Mouse (Mus musculus) heart, postnatal 25 days (tissue): ENCODE results near the gene Kank3. TPM values are rescaled to one million over a fixed set of nuclear protein-coding genes. Genes with fewer than 3 reads are reported as not detected.
A peak's percentile ranks its signal among the peaks of the same experiment; 100 is the strongest.

ENCODE experiments used
- DNase-seq: peaks from one replicate; pipeline ENCODE4 v3.0.0; 2022; ENCODE audit warnings: low spot score
- intact Hi-C: fragments of 180-260 bp; cut with DNase I; formaldehyde crosslinking; loops from one replicate; pipeline ENCODE4 v1.15.1; 2025
- total RNA-seq, 2 experiments: library from RNA; stranded (reverse); gene quantifications; 2 replicates each; pipeline ENCODE4 v1.2.3; 2021

Gene Kank3
- total RNA-seq, 2 experiments from 2014 or later: 55.0 to 69.3 TPM

- DNase-seq: peak; percentile 82
- intact Hi-C loops: no loop called here
Observed at GRCm38 (mm10) chr17:33842966-33843795, 32.9 kb downstream of the Kank3 start, which contains the start of gene Cd320. Gene Cd320, plus strand, starts transcription at chr17:33843091.

GRCm38 (mm10) chr17:33844196-33844595 is 33.9 kb downstream of the Kank3 start:
- intact Hi-C loops: no loop called here
- DNase-seq: no peak

GRCm38 (mm10) chr17:33848139-33848538 is 37.8 kb downstream of the Kank3 start:
- no peak for DNase-seq
- intact Hi-C loops: no loop called here

- intact Hi-C loops: no loop called here
- no peak for DNase-seq
Observed at GRCm38 (mm10) chr17:33851331-33851730, 41.0 kb downstream of the Kank3 start.

- intact Hi-C loops: no loop called here
- no peak for DNase-seq
Observed at GRCm38 (mm10) chr17:33857816-33858215, 47.5 kb downstream of the Kank3 start.

GRCm38 (mm10) chr17:33865330-33866030 is 55.2 kb downstream of the Kank3 start:
- intact Hi-C loops: no loop called here
- DNase-seq: no peak

Other genes with a start within 250 kb of the Kank3 start
- gene Zfp414, start 181.4 kb upstream of the Kank3 start, total RNA-seq: 10 to 100 TPM in 1 of 2 experiments, 1 to 10 TPM in 1; 9.7 to 11.4 TPM
- gene Pram1, start 172.5 kb upstream of the Kank3 start, total RNA-seq: under 1 TPM in 1 of 2 experiments, not detected in 1; 0.34 TPM
- 100 to 1,000 TPM in 1 of 2 experiments, 10 to 100 TPM in 1; 89.2 to 106 TPM for gene Hnrnpm, start 123.7 kb upstream of the Kank3 start, total RNA-seq
- gene March2, start 91.8 kb upstream of the Kank3 start, total RNA-seq: 100 to 1,000 TPM; 143 to 160 TPM
- 100 to 1,000 TPM; 239 to 261 TPM for gene Rab11b, start 50.0 kb upstream of the Kank3 start, total RNA-seq
- 10 to 100 TPM in 1 of 2 experiments, 1 to 10 TPM in 1; 8.4 to 21.7 TPM for gene Angptl4, start 28.7 kb upstream of the Kank3 start, total RNA-seq
- gene Rps28, start 14.0 kb downstream of the Kank3 start, total RNA-seq: 100 to 1,000 TPM; 707 to 763 TPM
- 100 to 1,000 TPM; 599 to 648 TPM for gene Ndufa7, start 14.1 kb downstream of the Kank3 start, total RNA-seq
- gene Cd320, start 32.6 kb downstream of the Kank3 start, total RNA-seq: 10 to 100 TPM; 30.6 to 31.9 TPM
- gene Gm7029, start 63.3 kb downstream of the Kank3 start, total RNA-seq: not detected
- 1 to 10 TPM; 1.4 to 1.8 TPM for gene Kifc1, start 80.1 kb downstream of the Kank3 start, total RNA-seq
- not detected for gene Platr17, start 94.6 kb downstream of the Kank3 start, total RNA-seq
- 10 to 100 TPM; 14.3 to 17.5 TPM for gene Daxx, start 98.9 kb downstream of the Kank3 start, total RNA-seq
- gene Tapbp, start 105.4 kb downstream of the Kank3 start, total RNA-seq: 100 to 1,000 TPM in 1 of 2 experiments, 10 to 100 TPM in 1; 93.5 to 104 TPM
- 10 to 100 TPM; 15.5 to 19.4 TPM for gene Zbtb22, start 105.4 kb downstream of the Kank3 start, total RNA-seq
- 10 to 100 TPM; 38.2 to 44.6 TPM for gene Rgl2, start 119.0 kb downstream of the Kank3 start, total RNA-seq
- 10 to 100 TPM; 70.7 to 77.3 TPM for gene Pfdn6, start 129.8 kb downstream of the Kank3 start, total RNA-seq
- gene Wdr46, start 130.1 kb downstream of the Kank3 start, total RNA-seq: 10 to 100 TPM in 1 of 2 experiments, 1 to 10 TPM in 1; 9.3 to 10.2 TPM
- 1 to 10 TPM; 1.7 to 1.9 TPM for gene B3galt4, start 141.0 kb downstream of the Kank3 start, total RNA-seq
- 10 to 100 TPM; 39.2 to 39.4 TPM for gene Vps52, start 145.3 kb downstream of the Kank3 start, total RNA-seq
- 100 to 1,000 TPM; 408 to 435 TPM for gene Rps18, start 145.5 kb downstream of the Kank3 start, total RNA-seq
- 10 to 100 TPM; 59.9 to 88.2 TPM for gene H2-K1, start 189.8 kb downstream of the Kank3 start, total RNA-seq
- gene Ring1, start 214.2 kb downstream of the Kank3 start, total RNA-seq: 10 to 100 TPM; 12.6 to 13.2 TPM
- gene H2-Ke6, start 217.5 kb downstream of the Kank3 start, total RNA-seq: 100 to 1,000 TPM in 1 of 2 experiments, 10 to 100 TPM in 1; 98.1 to 100 TPM
- 10 to 100 TPM; 60.4 to 61.3 TPM for gene Slc39a7, start 221.2 kb downstream of the Kank3 start, total RNA-seq
- gene Rxrb, start 221.3 kb downstream of the Kank3 start, total RNA-seq: 10 to 100 TPM; 40.5 to 42.1 TPM
- 1 to 10 TPM; 1.1 to 2.2 TPM for gene Col11a2, start 228.9 kb downstream of the Kank3 start, total RNA-seq